Mouse (Mus musculus) megakaryocyte, embryonic 14.5 days (primary cell): ENCODE results near the gene Rrp36.

Experiments
- FLI1 ChIP-seq: IDR thresholded peaks from 2 replicates; pipeline ENCODE4 v1.6.1; 2012; ENCODE audit warnings: low read length, inconsistent platforms, mixed read lengths
- GATA1 ChIP-seq: IDR thresholded peaks from 3 replicates; pipeline ENCODE4 v1.6.1; 2012; ENCODE audit warnings: mixed read lengths, low read length, inconsistent platforms, borderline replicate concordance

- no peak for TF ChIP-seq FLI1
- no peak for TF ChIP-seq GATA1
These were observed 28.4 kb downstream of the Rrp36 start, which contains the start of the genes Klc4 and Mrpl2 for GRCm38 (mm10) chr17:46645561-46646321.
